Mouse (Mus musculus) left cerebral cortex, postnatal 36 days (tissue): ENCODE measurements around the gene Olfr221. TPM values are rescaled to one million over a fixed set of nuclear protein-coding genes. Genes with fewer than 3 reads are reported as not detected.

Experiments used
- DNase-seq, 2 experiments: peaks; one replicate each; pipeline ENCODE4 v3.0.0; 2021 to 2022; ENCODE audit warnings: low spot score in 2 of 2, mixed read lengths in 1 of 2
- intact Hi-C: fragments of 180-260 bp; cut with DNase I; formaldehyde crosslinking; loops from one replicate; pipeline ENCODE4 v1.15.1; 2025
- total RNA-seq, 2 experiments: library from RNA; stranded (reverse); gene quantifications; 2 replicates each; pipeline ENCODE4 v1.2.3; 2021

The Olfr221 gene
- total RNA-seq, 2 experiments from 2014 or later, result not detected

GRCm38 (mm10) chr14:51984247-51985231, 57.7 kb downstream of the Olfr221 start, which contains the start of gene Arhgef40:
Arhgef40 (plus strand) TSS chr14:51984719.
- intact Hi-C loops, result loop anchor here (2.0 to 5.0 kb wide), 2 partner anchors 52 to 82 kb away; no protein-coding TSS in a partner anchor
- DNase-seq, result peak; percentile 51 to 68

Other genes with a start within 250 kb of the Olfr221 start
- not detected for gene AY358078, start 242.4 kb downstream of the Olfr221 start, total RNA-seq
- not detected for gene Ear6, start 188.8 kb downstream of the Olfr221 start, total RNA-seq
- gene Mettl17, start 157.6 kb downstream of the Olfr221 start, total RNA-seq, result 10 to 100 TPM; 23.6 to 45.2 TPM
- 1 to 10 TPM; 2.6 to 8.1 TPM for gene Slc39a2, start 149.6 kb downstream of the Olfr221 start, total RNA-seq
- gene Ndrg2, start 128.3 kb downstream of the Olfr221 start, total RNA-seq, result 100 to 1,000 TPM; 753 to 795 TPM
- not detected for gene Tppp2, start 124.0 kb downstream of the Olfr221 start, total RNA-seq
- not detected for gene Rnase13, start 119.7 kb downstream of the Olfr221 start, total RNA-seq
- gene Arhgef40, start 57.7 kb downstream of the Olfr221 start, total RNA-seq, result 10 to 100 TPM; 24.9 to 31.6 TPM
- gene Tmem253, start 26.8 kb downstream of the Olfr221 start, total RNA-seq, result under 1 TPM in 1 of 2 experiments, not detected in 1; 0.72 TPM
- gene Zfp219, start 21.7 kb downstream of the Olfr221 start, total RNA-seq, result 10 to 100 TPM; 30.1 to 39.7 TPM
- gene Hnrnpc, start 61.6 kb upstream of the Olfr221 start, total RNA-seq, result 100 to 1,000 TPM; 199 to 225 TPM
- gene Rpgrip1, start 68.2 kb upstream of the Olfr221 start, total RNA-seq, result 1 to 10 TPM; 2.0 to 3.6 TPM
- 10 to 100 TPM; 50.8 to 51.3 TPM for gene Supt16, start 155.0 kb upstream of the Olfr221 start, total RNA-seq
- 100 to 1,000 TPM in 1 of 2 experiments, 10 to 100 TPM in 1; 99.3 to 148 TPM for gene Chd8, start 215.3 kb upstream of the Olfr221 start, total RNA-seq
- 10 to 100 TPM; 58.6 to 68.3 TPM for gene Tox4, start 236.7 kb upstream of the Olfr221 start, total RNA-seq
- gene Rab2b, start 237.1 kb upstream of the Olfr221 start, total RNA-seq, result 10 to 100 TPM; 35.9 to 36.2 TPM